Mouse (Mus musculus) gastrocnemius, adult 18-20 months (tissue): ENCODE measurements at regions not wholly inside any gene's neighbourhood (a gene's known extent, or its start where the extent isn't known, plus 50 kb on each side); places are given as distances from the start of the nearest gene placed in this dataset.

ENCODE experiments used
- DNase-seq: peaks from one replicate; pipeline ENCODE4 v3.0.0; 2021; ENCODE audit warnings: low spot score

GRCm38 (mm10) chr14:102883344-102884122, 98.9 kb downstream of the Kctd12 start:
- DNase-seq, result peak; percentile 27

DNA sequence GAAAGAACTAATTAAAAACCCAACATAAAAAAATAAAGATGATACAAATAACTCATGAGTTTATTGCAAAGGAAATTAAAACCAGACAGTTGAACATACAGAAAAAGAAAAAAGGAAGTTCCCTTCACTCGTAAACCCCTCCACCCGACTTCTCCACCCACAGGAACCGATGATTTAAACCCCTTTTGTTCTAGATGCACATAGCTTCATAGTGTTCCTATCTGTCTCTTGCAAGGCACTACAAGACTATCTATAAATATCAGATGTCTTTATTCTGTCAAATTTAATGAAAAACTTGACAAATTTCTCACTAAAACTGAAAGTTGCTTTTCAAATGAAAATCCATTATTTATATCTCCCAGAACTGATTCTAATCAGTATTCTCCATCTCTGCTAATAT, 100.2 kb downstream of the Kctd12 start:
- no peak for DNase-seq

GRCm38 (mm10) chr14:102880658-102881083, 101.8 kb downstream of the Kctd12 start:
- no peak for DNase-seq

- no peak for DNase-seq
These were observed 103.9 kb downstream of the Kctd12 start for GRCm38 (mm10) chr14:102878572-102878971.

GRCm38 (mm10) chr14:102868160-102868559, 114.3 kb downstream of the Kctd12 start:
- DNase-seq, result no peak

- DNase-seq, result no peak
These were observed 114.7 kb downstream of the Kctd12 start for GRCm38 (mm10) chr14:102867697-102868096.

DNA sequence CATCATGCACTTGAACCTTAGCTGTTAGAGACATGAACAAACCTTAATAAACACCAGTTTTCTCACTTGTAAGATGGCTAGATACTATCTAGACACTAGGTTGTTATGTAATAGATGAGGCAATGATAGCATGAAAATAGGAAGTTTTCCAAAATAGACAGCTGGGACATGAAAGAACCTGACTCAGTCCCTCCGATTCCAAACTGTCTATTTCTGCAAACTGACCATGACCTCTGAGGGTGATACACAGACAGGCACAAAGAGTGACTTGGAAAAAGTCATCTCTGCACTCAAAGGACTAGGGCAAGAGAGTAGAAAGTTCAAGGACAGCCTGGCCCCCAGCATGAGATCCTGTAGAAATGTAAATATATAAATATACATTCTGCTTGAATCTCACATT, 115.9 kb downstream of the Kctd12 start:
- peak; percentile 20 for DNase-seq

GRCm38 (mm10) chr14:102861694-102862093, 120.7 kb downstream of the Kctd12 start:
- no peak for DNase-seq

GRCm38 (mm10) chr14:102859361-102859871, 123.0 kb downstream of the Kctd12 start:
- peak; percentile 58 for DNase-seq

DNA sequence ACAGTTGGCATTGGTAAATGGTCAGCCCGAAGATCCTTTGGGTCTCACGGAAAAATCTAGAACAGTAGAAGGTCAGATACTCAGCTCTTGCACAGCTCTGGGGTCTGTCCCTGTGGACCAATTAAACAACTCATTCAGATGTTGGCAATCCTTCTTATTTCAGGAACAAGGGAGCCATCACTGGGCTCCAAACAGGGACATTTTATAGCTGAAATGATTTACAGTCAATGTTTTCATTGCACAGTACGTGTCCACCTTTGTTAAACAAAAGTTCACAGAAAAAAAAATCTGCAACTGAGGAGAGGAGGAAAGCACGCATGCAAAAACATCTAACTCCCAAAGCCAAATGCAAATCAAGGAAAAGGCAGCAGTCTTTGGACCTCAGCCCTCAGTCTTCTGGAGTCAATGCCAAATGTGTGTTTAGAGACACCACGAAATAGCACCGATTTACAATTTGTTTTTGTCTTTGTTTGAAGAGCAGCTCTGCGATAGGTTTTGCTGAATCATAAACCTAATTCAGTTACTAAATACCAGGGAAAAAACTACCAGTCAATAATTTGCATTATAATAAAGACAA, 127.1 kb downstream of the Kctd12 start:
- peak; percentile 30 for DNase-seq

DNA sequence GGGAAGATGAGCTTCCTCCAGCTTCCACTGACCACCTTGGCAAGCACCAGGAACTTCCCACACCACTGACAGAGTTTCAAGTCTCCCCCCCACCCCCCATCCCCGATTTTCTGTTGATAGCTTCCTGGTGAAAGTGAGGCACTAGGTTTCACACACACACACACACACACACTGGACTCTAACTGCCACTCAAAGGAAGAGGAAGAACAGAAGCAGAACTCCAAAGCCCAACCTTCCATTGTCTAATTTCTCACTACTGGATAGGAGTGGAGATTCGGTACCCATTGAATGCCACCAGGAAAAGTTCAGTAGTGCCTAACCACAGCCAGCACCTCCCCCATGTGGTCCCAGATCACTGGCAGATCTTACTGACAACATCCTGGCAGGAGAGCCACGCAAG, 138.7 kb downstream of the Kctd12 start:
- no peak for DNase-seq

DNA sequence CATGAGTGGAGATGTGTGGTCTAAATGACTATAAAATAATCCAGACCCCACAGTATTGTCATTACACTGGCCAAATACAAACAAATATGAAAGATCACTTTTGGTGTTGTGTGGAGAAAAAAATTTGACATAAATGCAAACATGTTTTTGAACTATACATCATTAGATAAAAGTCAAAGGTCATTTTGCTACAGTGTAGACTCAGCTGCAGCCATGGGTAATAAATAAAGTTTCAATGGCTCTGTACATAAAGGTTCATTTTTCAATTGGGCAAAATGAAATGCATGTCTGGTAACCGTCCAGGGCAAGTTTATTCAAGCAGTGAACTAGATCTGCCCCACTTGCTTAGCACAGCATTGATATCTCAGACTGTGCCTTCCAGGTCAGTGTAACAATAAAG, 144.8 kb downstream of the Kctd12 start:
- no peak for DNase-seq

DNA sequence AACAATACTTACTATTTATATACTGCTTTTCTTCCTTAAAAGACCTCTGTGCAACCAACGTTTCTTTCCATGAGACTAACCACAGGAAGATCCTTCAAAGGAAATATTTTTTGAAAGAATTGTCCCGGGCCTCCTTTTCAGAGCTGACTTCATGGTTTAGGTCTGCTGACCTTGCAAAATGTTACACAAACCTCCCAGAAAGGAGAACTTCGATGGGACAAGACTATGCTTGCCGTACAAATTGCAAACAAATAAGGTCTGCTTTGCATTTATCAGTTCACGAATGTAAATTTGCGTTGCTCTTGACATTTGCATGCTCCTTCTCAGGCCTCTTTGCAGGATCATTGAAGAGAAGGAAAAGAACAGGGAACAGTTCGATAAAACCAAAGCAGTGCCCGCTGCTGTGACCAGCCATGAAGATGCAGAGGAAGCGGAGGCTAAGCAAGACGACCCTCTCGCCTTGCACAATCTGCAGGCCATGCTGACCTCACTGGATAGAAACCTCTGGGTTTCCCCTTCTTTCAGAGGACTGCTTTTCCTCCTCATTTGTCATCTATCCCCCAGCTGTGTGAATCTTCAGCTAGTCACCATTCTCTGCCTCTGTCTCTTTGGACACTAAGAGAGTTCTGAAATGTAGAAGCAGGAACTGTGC, 147.2 kb downstream of the Kctd12 start:
- DNase-seq, result no peak

GRCm38 (mm10) chr14:102828442-102828841, 154.0 kb downstream of the Kctd12 start:
- DNase-seq, result no peak

DNA sequence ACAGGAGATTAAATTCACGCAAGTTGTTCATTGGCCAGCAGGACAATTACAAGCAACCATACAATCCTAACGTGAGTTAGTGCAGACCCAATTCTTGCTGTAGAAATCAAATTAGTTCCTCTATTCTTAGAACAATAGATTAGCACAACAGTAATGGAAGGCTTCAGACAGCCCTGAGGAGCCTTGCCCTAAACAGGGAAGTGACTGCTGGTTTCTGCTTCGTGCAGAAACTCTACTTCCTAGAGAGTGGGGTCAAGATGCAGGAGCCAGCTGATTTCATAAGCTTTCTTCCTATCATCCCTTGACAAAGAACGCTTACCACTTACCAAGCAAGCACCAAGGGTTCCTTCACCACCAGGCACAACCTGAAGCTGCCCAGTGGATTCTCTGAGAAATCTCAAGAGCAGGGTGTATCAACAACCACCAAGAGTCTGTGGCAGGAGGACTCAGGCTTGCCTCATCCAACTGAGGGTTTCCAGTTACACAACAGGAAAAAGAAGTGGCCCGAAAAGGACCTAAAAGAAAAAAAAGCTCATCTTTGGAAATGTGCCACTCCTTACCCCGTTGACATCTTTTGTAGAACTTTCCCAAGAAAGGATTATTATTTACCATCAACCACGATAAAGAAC, 154.6 kb downstream of the Kctd12 start:
- no peak for DNase-seq

GRCm38 (mm10) chr14:102825525-102825924, 156.9 kb downstream of the Kctd12 start:
- DNase-seq, result no peak

DNA sequence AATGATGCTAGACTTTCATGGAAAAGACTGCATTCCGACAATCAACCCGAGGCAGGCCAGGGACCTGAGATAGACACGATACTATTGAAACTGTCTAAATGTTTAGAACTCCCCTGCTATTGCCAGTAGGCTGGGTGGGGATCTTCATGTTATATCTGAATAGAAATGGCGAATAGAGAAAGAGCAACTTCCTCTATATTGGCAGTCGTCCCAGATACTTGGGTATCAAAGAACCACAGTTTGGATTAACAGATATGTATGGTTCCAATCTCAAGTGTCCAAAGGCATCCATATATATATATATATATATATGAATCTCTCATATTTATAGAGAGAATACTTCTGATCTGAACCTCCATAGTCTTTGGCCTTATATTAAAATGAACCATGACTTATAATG, 161.8 kb downstream of the Kctd12 start:
- DNase-seq, result no peak

GRCm38 (mm10) chr14:102811678-102812081, 170.8 kb downstream of the Kctd12 start:
- peak; percentile 43 for DNase-seq

GRCm38 (mm10) chr14:102811022-102811421, 171.4 kb downstream of the Kctd12 start:
- no peak for DNase-seq

DNA sequence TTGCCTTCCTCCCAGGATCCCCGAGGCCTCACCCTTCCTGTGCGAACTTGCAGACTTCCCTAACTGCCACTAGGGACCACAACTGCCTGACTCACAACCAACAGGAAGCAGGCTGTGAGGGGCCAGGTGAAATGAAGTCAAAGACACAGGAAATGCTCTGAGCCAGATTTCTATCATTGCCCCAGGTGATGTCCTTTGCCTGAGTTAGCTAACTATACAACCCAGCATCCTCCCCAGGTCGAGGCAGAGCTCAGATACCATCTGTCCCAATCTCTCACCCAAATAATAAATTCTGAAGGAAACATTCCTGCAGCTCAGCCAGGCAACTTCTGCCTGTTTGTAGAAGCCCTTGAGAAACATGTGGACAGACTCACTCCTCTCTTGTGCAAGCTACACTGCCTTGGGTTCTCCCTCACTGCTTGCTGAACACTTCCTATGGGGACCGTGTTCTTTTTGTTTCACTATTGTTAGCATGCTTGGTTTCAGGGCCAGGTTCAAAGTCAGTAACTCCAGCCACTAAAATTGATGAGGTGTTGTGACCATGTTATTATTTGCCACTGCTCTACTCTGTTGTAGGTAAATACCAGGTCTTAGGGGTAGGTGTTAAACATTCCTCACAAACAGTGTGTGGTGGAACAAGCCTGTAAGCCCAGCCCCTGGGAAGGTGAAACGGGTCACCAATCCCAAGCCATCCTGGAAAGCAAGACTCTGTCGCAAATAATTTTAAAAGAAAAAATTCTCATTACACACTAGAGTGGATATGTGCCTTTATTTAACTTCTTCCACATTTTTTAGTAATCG, 172.1 kb downstream of the Kctd12 start:
- DNase-seq, result peak; percentile 56
